Mouse (Mus musculus): Measurements from ENCODE around the gene Crygd.
A peak's percentile ranks its signal among the peaks of the same experiment; 100 is the strongest.

Gene Crygd

DNA sequence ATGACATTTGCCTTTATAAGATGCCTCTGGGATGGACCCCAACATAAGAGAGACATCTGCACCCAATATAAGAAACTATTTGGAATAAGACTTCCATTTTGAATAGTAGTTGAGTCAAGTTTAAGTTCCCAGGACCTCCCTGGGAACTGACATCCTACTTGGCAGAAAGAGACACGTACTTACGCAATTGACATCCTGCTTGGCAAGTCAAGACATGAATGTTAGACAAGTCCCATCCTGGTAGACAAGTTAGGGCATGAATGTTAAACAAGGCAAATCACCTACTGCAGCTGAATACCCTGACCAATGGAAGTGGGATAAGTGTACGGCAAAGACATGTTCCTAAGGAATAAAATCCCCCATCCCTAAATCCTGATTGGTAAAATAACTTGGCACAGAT is 21.4 kb downstream of the Crygd start:
- no peak for DNase-seq (ENCODE audit: low spot score)

DNA sequence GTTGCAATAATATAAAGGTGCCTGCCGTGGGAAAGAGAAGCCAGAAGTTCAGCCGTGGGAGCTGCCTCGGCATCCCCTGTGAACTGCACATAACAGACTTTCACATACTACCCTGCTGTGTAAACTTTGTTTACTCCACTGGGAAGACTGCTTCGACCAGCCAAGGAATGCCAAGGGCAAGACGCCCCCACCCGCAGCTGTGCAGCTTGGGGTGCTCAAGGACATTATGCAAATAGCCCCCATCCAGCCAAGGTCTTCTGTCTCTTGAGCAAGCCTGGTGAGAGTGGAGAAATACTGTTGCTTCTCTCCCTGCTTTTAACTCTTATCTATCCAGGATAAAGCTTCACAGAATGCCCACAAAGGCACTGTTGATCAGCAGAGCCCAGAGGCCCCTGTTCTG is 22.4 kb downstream of the Crygd start:
- DNase-seq (ENCODE audit: low spot score) = peak; percentile 45

DNA sequence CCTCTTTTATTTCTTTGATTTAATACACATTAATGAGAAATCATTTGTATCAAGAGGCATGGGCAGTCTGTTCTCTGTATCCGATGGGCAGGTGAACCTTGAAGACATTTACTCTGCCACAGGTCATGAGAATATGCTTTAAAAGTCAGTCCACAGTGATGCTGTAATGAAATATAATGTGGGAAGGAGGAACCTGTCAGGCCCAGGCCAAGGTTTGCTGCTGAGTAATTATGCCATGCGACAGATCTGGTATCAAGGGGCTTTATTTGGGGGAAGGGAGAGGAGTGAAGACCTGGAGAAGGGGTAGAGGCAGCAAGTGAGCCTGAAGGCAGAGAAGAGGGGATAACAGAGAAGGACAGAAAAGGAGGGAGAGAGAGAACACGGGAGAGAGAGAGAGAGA is 23.6 kb downstream of the Crygd start:
- no peak for DNase-seq (ENCODE audit: low spot score)

DNA sequence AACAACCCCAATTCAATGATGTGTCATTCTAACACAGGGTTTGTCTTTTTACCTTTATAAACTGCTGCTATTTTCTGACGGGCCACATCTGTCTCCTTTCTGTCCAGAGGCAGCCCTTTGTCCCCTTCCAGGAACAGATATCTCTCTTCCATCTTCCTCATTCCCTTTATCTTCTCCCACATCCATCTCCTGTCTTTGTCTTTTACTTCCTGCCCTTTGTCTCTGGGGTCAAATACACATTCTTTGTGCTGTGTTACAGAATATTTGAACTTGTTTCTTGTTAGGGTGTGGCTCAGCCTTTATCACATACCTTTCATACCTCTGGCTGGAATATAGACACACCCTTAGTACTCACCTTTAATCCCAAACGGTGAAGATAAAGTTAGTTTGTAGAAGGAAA is 25.7 kb downstream of the Crygd start:
- no peak for DNase-seq (ENCODE audit: low spot score)

DNA sequence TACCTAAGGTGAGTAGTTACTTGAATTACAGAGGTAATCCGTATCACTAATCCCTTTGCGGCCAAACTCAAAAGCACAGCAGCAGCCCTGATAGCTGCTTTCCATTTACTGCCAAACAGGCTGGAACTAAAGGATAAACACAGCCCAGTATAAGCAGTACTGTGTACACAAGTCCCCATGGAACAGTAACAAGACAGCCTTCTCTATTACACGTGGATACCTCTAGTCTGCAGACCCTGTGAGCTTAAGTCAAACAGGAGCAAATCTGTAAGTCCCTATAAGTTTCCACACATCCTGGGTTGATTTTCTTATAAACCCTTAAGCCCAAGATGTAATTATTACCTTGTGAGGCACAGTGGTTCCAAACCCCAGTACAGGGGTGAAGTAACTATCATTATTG is 27.7 kb downstream of the Crygd start:
- no peak for DNase-seq (ENCODE audit: low spot score)

DNA sequence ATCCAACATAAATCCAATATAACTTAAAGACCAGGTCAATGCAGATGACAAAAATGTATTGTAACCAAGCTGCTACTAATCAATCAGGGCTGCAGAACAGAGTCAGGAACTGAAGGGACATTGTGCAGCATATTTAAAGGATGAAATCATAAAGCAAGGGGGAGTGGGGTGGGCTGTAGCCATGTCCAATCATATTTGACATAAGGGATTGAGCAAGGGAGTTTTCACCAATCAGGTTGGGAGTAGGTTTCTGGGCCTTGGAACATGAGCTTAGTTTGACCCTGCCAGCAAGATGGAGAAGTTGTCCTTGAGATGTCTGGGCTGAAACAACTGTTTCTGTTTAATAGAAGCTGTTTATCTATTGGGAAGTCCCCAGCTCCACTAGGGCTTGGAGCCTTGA is 30.6 kb downstream of the Crygd start, which contains the start of gene Akr1cl:
TSS of gene Akr1cl (minus strand) at position 119 of the 400 bp plus-strand sequence.
- DNase-seq (ENCODE audit: low spot score) = no peak

DNA sequence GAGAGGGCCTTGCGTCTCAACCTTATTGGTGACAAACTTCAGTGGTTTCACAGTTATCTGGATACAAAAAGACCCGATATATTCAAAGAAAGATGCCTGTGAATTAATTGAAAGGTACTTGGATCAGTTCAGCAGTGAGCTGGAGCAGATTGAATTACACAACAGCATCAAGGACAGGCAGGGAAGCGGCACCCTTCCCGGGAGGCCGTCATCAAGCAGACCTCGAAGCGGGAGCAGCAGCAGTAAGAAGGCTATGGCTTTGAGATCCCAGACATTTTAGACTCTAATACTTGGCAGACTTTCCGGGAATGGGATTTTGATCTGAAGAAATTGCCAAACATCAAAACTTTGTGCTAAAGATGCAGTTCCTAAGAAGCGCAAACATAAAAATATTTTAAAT is 35.0 kb downstream of the Crygd start:
- no peak for DNase-seq (ENCODE audit: low spot score)

DNA sequence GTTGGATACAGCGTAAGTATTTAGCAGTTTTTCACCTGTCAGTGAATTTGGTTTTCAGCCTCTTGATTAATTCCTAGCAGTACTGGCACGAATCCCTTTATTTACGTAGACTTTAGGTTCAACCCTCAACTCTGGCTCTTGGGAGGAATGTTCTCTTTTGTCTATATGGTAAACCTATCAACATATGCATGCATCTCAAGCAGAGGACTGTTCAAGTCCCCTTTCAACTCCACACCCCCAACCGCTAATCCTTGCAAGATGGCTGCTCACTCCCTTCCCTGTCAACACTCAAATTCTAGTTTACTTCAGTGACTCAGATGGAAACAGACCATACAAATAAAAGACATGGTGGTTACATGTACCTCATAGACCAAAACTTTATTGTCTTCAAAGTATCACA is 50.5 kb downstream of the Crygd start:
- no peak for DNase-seq (ENCODE audit: low spot score)
